Mouse (Mus musculus) heart, embryonic 14.5 days (tissue): ENCODE measurements around the gene Zcchc10. TPM values are rescaled to one million over a fixed set of nuclear protein-coding genes. Genes with fewer than 3 reads are reported as not detected.
"Not testable (repeated sequence)": the region's sequence is repeated elsewhere in the genome, so short reads cannot be mapped to it uniquely, and the experiment has no call there.

Source experiments
- ATAC-seq: fragments of 200-750 bp; cut with Nextera tagmentation; 2 replicates; pipeline ENCODE4 v1.8.0; 2017; ENCODE audit warnings: low read depth, moderate TSS enrichment; ENCODE audit not compliant: insufficient number of reproducible peaks, insufficient read depth, low FRiP score
- H3K27ac ChIP-seq, 2 experiments: fragments of 200-500 bp in 1 of 2; fragments of 300-500 bp in 1 of 2; sonication (generic) in 1 of 2; replicated peaks in 1 of 2; 2 replicates each; pipeline ENCODE4 v1.5.1; 2012 to 2014; ENCODE audit warnings: low read depth in 2 of 2, low read length in 2 of 2, control low read depth in 1 of 2, mild to moderate bottlenecking in 1 of 2, mixed read lengths in 1 of 2; ENCODE audit not compliant: control insufficient read depth in 1 of 2, insufficient read depth in 1 of 2
- H3K27me3 ChIP-seq: fragments of 300-500 bp; sonication (generic); 2 replicates; pipeline ENCODE4 v1.6.1; 2014; ENCODE audit warnings: mild to moderate bottlenecking, low read length, control low read depth; ENCODE audit not compliant: control insufficient read depth, insufficient read depth
- H3K36me3 ChIP-seq: fragments of 300-500 bp; sonication (generic); 2 replicates; pipeline ENCODE4 v1.6.1; 2014; ENCODE audit warnings: mild to moderate bottlenecking, control low read depth, low read length, mixed read lengths; ENCODE audit not compliant: control insufficient read depth, insufficient read depth
- H3K4me1 ChIP-seq, 2 experiments: fragments of 200-500 bp in 1 of 2; fragments of 300-500 bp in 1 of 2; sonication (generic) in 1 of 2; 2 replicates each; pipeline ENCODE4 v1.6.1; 2012 to 2014; ENCODE audit warnings: low read length in 2 of 2, control low read depth in 1 of 2, mixed read lengths in 1 of 2; ENCODE audit not compliant: control insufficient read depth in 2 of 2, insufficient read depth in 2 of 2
- H3K4me2 ChIP-seq: fragments of 300-500 bp; sonication (generic); 2 replicates; pipeline ENCODE4 v1.6.1; 2014; ENCODE audit warnings: mild to moderate bottlenecking, low read length
- H3K4me3 ChIP-seq, 2 experiments: fragments of 200-500 bp in 1 of 2; fragments of 300-500 bp in 1 of 2; sonication (generic) in 1 of 2; 2 replicates each; pipeline ENCODE4 v1.5.1; 2012 to 2014; ENCODE audit warnings: low read length in 2 of 2, mild to moderate bottlenecking in 2 of 2, control low read depth in 1 of 2, low read depth in 1 of 2, moderate library complexity in 1 of 2; ENCODE audit not compliant: control insufficient read depth in 1 of 2, insufficient read depth in 1 of 2
- H3K9ac ChIP-seq: fragments of 300-500 bp; sonication (generic); 2 replicates; pipeline ENCODE4 v1.6.1; 2014; ENCODE audit warnings: mild to moderate bottlenecking, low read length
- H3K9me3 ChIP-seq: fragments of 300-500 bp; sonication (generic); 2 replicates; pipeline ENCODE4 v1.6.1; 2016; ENCODE audit warnings: low read length, control low read depth; ENCODE audit not compliant: control insufficient read depth
- WGBS: fragments of 180-500 bp; shearing (Covaris S2); extraction: QIAGEN DNeasy Blood & Tissue Kit; methylation state at CpG from one replicate; pipeline ENCODE4 v1.1.7; 2014; 5-methylcytosine and 5-hydroxymethylcytosine counted together
- polyA plus RNA-seq: library from polyadenylated mRNA; unstranded; fragments of >200 nt; fragmentation: Nextera tagmentation; extraction: Ambion mirVana; gene quantifications from 2 replicates; pipeline ENCODE4 v1.2.1, GENCODE M21; 2014

The Zcchc10 gene
- polyA plus RNA-seq, 1 experiment from 2014 or later: 17.5 TPM

DNA sequence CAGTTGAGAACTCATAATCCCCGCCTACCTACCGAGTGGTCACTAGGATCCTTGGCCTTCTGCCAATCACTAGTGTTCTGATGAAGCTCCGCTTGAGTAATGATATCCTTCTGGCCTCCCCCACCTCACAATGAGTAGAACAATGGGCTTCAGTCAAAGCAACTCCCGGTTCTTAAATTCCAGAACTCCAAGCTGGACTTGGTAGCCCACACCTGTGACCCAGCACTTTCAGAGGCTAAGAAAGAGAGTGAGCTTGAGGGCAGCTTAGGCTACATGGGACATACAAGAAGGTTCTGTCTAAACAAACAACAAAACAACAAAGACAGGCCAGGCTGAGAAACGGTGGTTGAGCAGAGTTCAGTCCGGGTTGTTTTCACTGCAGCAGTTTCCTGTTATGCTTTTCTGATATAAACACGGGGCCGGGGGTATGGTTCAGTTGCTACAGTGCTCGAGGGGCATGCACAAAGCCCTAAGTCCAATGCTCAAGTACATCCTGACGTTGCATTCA, 16.9 kb upstream of the Zcchc10 start:
- H3K36me3 ChIP-seq: no peaks in the 10 kb centered on the region
- no peak overlapping the region for H3K4me3 ChIP-seq
- H3K4me1 ChIP-seq: peaks cover 12 to 36% of the 10 kb centered on the region in 2 experiments
- H3K27ac ChIP-seq: peak overlapping the region; percentile 97
- no peak for ATAC-seq
- H3K4me2 ChIP-seq: peak overlapping the region; percentile 26; the same call in 1 of the 2 replicates
- H3K27me3 ChIP-seq: no peaks in the 10 kb centered on the region
- WGBS: 46% methylated on average over 10 of the region's 10 CpGs
- no peaks in the 10 kb centered on the region for H3K9me3 ChIP-seq
- H3K9ac ChIP-seq: no peak overlapping the region

DNA sequence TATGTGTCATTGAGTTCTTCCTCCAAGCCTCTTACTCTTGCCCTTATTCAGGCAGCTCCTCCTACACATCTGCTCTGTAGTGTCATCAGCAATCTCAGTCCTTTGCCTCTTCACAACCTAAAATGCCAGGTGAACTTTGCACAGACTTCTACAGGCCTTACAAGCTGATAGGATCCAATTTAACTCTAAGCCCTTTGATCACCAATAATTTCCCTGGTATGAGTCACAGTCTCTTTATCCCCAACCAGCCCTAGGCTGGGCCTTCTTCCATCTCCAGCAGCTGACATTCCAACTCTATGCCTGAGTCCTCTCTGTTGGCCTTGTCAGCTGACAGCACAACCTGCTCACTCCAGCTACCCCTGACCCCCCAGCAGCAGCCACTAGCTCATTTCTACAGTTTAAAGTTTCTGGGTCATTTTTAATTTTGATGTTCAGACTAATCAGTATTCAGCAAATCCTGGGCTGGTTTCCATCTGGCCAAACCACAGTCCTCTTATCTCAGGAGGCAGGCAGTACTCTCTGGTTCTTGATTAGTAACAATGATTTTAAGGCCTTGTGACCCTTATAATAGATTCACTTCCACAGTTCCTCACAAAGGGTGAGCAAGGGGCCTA, 16.1 kb upstream of the Zcchc10 start:
- Histone ChIP-seq H3K27ac (peak overlapping the region; percentile 97), H3K36me3 (no peaks in the 10 kb centered on the region), H3K27me3 (no peaks in the 10 kb centered on the region), H3K9me3 (no peaks in the 10 kb centered on the region), H3K9ac (peak overlapping the region; percentile 53), H3K4me2 (peak overlapping the region; percentile 26), H3K4me3 (no peak overlapping the region), H3K4me1 (peaks cover 12 to 36% of the 10 kb centered on the region in 2 experiments)
- peak; percentile 67 for ATAC-seq

DNA sequence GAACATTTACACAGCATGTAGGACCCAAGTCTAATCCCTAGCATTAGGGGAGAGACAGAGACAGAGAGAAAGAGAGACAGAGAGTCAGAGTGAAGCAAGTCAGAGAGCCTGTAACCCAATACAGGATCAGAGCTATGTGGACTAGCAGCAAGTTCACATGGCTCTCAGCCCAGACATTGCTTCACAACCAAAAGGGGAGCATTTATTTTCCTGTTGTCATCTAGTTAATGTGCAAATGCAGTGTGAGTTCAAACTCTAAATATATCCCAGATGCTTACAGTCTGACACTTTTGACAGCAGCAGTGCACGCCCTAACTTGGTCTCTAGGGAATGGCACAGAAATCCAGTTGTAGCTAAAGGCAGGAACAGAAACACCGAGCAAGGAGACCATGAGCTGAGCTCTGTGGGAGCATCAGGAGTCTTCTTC, 15.6 kb upstream of the Zcchc10 start:
- Histone ChIP-seq H3K27ac (peak overlapping the region; percentile 97), H3K9ac (peak overlapping the region; percentile 53), H3K4me2 (peak overlapping the region; percentile 26), H3K27me3 (no peaks in the 10 kb centered on the region), H3K9me3 (no peaks in the 10 kb centered on the region), H3K4me3 (no peak overlapping the region), H3K4me1 (peaks cover 12 to 36% of the 10 kb centered on the region in 2 experiments), H3K36me3 (no peaks in the 10 kb centered on the region)
- WGBS: 2% methylated on average over 2 of the region's 2 CpGs
- ATAC-seq: peak; percentile 72

GRCm38 (mm10) chr11:53311385-53311784, 13.1 kb upstream of the Zcchc10 start:
- Histone ChIP-seq H3K27ac (peak overlapping the region in 1 of 2 experiments; percentile 48; a peak in 1 of 4 replicates), H3K4me1 (peaks cover 12 to 35% of the 10 kb centered on the region in 2 experiments), H3K4me3 (no peak overlapping the region), H3K9ac (no peak overlapping the region), H3K36me3 (no peaks in the 10 kb centered on the region), H3K27me3 (no peaks in the 10 kb centered on the region), H3K4me2 (no peak overlapping the region), H3K9me3 (no peaks in the 10 kb centered on the region)
- 58% methylated on average over 1 of the region's 1 CpGs for WGBS
- ATAC-seq: no peak

- H3K27ac ChIP-seq, H3K9ac ChIP-seq, ATAC-seq, H3K4me2 ChIP-seq, H3K36me3 ChIP-seq, H3K9me3 ChIP-seq, H3K4me3 ChIP-seq, H3K27me3 ChIP-seq: not testable (repeated sequence)
- peaks cover 8 to 26% of the 10 kb centered on the region in 2 experiments for H3K4me1 ChIP-seq
- 73% methylated on average over 1 of the region's 1 CpGs for WGBS
Observed at GRCm38 (mm10) chr11:53312823-53313222, 11.7 kb upstream of the Zcchc10 start.

GRCm38 (mm10) chr11:53314770-53315173, 9.7 kb upstream of the Zcchc10 start:
- Histone ChIP-seq H3K27ac (peak overlapping the region in 1 of 2 experiments; percentile 54; a peak in 2 of 4 replicates), H3K4me1 (peaks cover 0 to 10% of the 10 kb centered on the region in 2 experiments; a peak in 2 of 4 replicates), H3K9me3 (no peaks in the 10 kb centered on the region), H3K36me3 (no peaks in the 10 kb centered on the region), H3K9ac (no peak overlapping the region), H3K4me2 (no peak overlapping the region), H3K27me3 (no peaks in the 10 kb centered on the region), H3K4me3 (no peak overlapping the region)
- 23% methylated on average over 1 of the region's 1 CpGs for WGBS
- ATAC-seq: peak; percentile 56; the same call in 1 of the 2 replicates

GRCm38 (mm10) chr11:53316996-53317395, 7.5 kb upstream of the Zcchc10 start:
- no peak for ATAC-seq
- Histone ChIP-seq H3K9ac (no peak overlapping the region), H3K36me3 (no peaks in the 10 kb centered on the region), H3K4me2 (no peak overlapping the region), H3K4me3 (no peak overlapping the region), H3K4me1 (no peaks in the 10 kb centered on the region), H3K9me3 (no peaks in the 10 kb centered on the region), H3K27ac (0 out of 4 replicates have a peak overlapping the region, but pooled peaks of 1 of the 2 experiments have one; percentile 44), H3K27me3 (no peaks in the 10 kb centered on the region)
- 54% methylated on average over 6 of the region's 6 CpGs for WGBS
